Mouse (Mus musculus) kidney, embryonic 16.5 days (tissue): ENCODE data around the gene Atg7. TPM values are rescaled to one million over a fixed set of nuclear protein-coding genes. Genes with fewer than 3 reads are reported as not detected.

Experiments
- ATAC-seq: fragments of 200-750 bp; cut with Nextera tagmentation; 2 replicates; pipeline ENCODE4 v1.8.0; 2017; ENCODE audit warnings: moderate TSS enrichment; ENCODE audit not compliant: low FRiP score, low TSS enrichment
- H3K27ac ChIP-seq: fragments of 300-500 bp; sonication (generic); 2 replicates; pipeline ENCODE4 v1.5.1; 2014; ENCODE audit warnings: low read length
- H3K27me3 ChIP-seq: fragments of 300-500 bp; sonication (generic); 2 replicates; pipeline ENCODE4 v1.6.1; 2014; ENCODE audit warnings: low read length, control low read depth, mixed read lengths; ENCODE audit not compliant: insufficient read depth
- H3K36me3 ChIP-seq: fragments of 300-500 bp; sonication (generic); 2 replicates; pipeline ENCODE4 v1.6.1; 2014; ENCODE audit warnings: low read length, control low read depth, mixed read lengths; ENCODE audit not compliant: insufficient read depth
- H3K4me1 ChIP-seq: fragments of 300-500 bp; sonication (generic); 2 replicates; pipeline ENCODE4 v1.6.1; 2014; ENCODE audit warnings: low read length, control low read depth, mixed read lengths; ENCODE audit not compliant: insufficient read depth
- H3K4me2 ChIP-seq: fragments of 300-500 bp; sonication (generic); replicated peaks from 2 replicates; pipeline ENCODE4 v1.6.1; 2014; ENCODE audit warnings: low read depth, low read length
- H3K4me3 ChIP-seq: fragments of 300-500 bp; sonication (generic); 2 replicates; pipeline ENCODE4 v1.5.1; 2014; ENCODE audit warnings: mild to moderate bottlenecking, low read length
- H3K9ac ChIP-seq: fragments of 300-500 bp; sonication (generic); replicated peaks from 2 replicates; pipeline ENCODE4 v1.6.1; 2014; ENCODE audit warnings: low read length
- H3K9me3 ChIP-seq: fragments of 300-500 bp; sonication (generic); 2 replicates; pipeline ENCODE4 v1.6.1; 2016; ENCODE audit warnings: low read length, control low read depth
- WGBS: fragments of 180-500 bp; shearing (Covaris S2); extraction: QIAGEN DNeasy Blood & Tissue Kit; methylation state at CpG from one replicate; pipeline ENCODE4 v1.1.7; 2014; 5-methylcytosine and 5-hydroxymethylcytosine counted together
- polyA plus RNA-seq: library from polyadenylated mRNA; unstranded; fragments of >200 nt; fragmentation: Nextera tagmentation; extraction: Ambion mirVana; gene quantifications from 2 replicates; pipeline ENCODE4 v1.2.1, GENCODE M21; 2015

The Atg7 gene
- polyA plus RNA-seq, 1 experiment from 2014 or later, result 26.4 TPM

- ATAC-seq, result no peak
- Histone ChIP-seq H3K36me3 (no peaks in the 10 kb centered on the region), H3K27ac (no peak overlapping the region), H3K9me3 (no peaks in the 10 kb centered on the region), H3K4me2 (no peak overlapping the region), H3K9ac (no peak overlapping the region), H3K4me3 (no peak overlapping the region), H3K4me1 (peaks cover 58% of the 10 kb centered on the region), H3K27me3 (no peaks in the 10 kb centered on the region)
- WGBS, result 60% methylated on average over 6 of the region's 6 CpGs
Measured at GRCm38 (mm10) chr6:114904233-114904632, 261.3 kb downstream of the Atg7 start.

GRCm38 (mm10) chr6:114904818-114905217, 261.9 kb downstream of the Atg7 start:
- Histone ChIP-seq H3K27ac (no peak overlapping the region), H3K27me3 (no peaks in the 10 kb centered on the region), H3K4me2 (no peak overlapping the region), H3K4me1 (peaks cover 56% of the 10 kb centered on the region), H3K36me3 (no peaks in the 10 kb centered on the region), H3K9ac (no peak overlapping the region), H3K9me3 (no peaks in the 10 kb centered on the region), H3K4me3 (no peak overlapping the region)
- 92% methylated on average over 3 of the region's 3 CpGs for WGBS
- ATAC-seq, result no peak

- Histone ChIP-seq H3K4me1 (peaks cover 52% of the 10 kb centered on the region), H3K4me2 (no peak overlapping the region), H3K4me3 (no peak overlapping the region), H3K9ac (no peak overlapping the region), H3K27ac (no peak overlapping the region), H3K27me3 (no peaks in the 10 kb centered on the region), H3K9me3 (no peaks in the 10 kb centered on the region), H3K36me3 (no peaks in the 10 kb centered on the region)
- WGBS, result 59% methylated on average over 8 of the region's 8 CpGs
- no peak for ATAC-seq
Measured at GRCm38 (mm10) chr6:114905253-114906028, 262.5 kb downstream of the Atg7 start.

- H3K27me3 ChIP-seq, result no peaks in the 10 kb centered on the region
- no peak overlapping the region for H3K4me3 ChIP-seq
- H3K27ac ChIP-seq, result no peak overlapping the region
- ATAC-seq, result no peak
- no peak overlapping the region for H3K4me2 ChIP-seq
- WGBS, result 58% methylated on average over 5 of the region's 5 CpGs
- H3K9ac ChIP-seq, result no peak overlapping the region
- peaks cover 44% of the 10 kb centered on the region for H3K4me1 ChIP-seq
- no peaks in the 10 kb centered on the region for H3K36me3 ChIP-seq
- H3K9me3 ChIP-seq, result no peaks in the 10 kb centered on the region
Measured at GRCm38 (mm10) chr6:114906209-114906608, 263.3 kb downstream of the Atg7 start.

- no peaks in the 10 kb centered on the region for H3K36me3 ChIP-seq
- H3K27me3 ChIP-seq, result no peaks in the 10 kb centered on the region
- no peak overlapping the region for H3K27ac ChIP-seq
- 98% methylated on average over 6 of the region's 6 CpGs for WGBS
- no peak overlapping the region for H3K4me3 ChIP-seq
- peaks cover 38% of the 10 kb centered on the region for H3K4me1 ChIP-seq
- H3K9me3 ChIP-seq, result no peaks in the 10 kb centered on the region
- H3K4me2 ChIP-seq, result no peak overlapping the region
- no peak overlapping the region for H3K9ac ChIP-seq
- no peak for ATAC-seq
Measured at GRCm38 (mm10) chr6:114907459-114907858, 264.6 kb downstream of the Atg7 start.

GRCm38 (mm10) chr6:114909801-114910200, 266.9 kb downstream of the Atg7 start:
- Histone ChIP-seq H3K4me2 (no peak overlapping the region), H3K9me3 (no peaks in the 10 kb centered on the region), H3K4me3 (no peak overlapping the region), H3K4me1 (peaks cover 39% of the 10 kb centered on the region), H3K27me3 (no peaks in the 10 kb centered on the region), H3K36me3 (no peaks in the 10 kb centered on the region), H3K9ac (no peak overlapping the region), H3K27ac (no peak overlapping the region)
- no peak for ATAC-seq
- WGBS, result 62% methylated on average over 7 of the region's 7 CpGs

Other genes starting within 250 kb of the Atg7 start
- 0.13 and 0.21 TPM in 2 replicates for gene Hrh1, start 245.2 kb upstream of the Atg7 start, polyA plus RNA-seq